Mouse (Mus musculus) spleen, postnatal 14 days (tissue): ENCODE data around the gene Tfap2e.

Experiments
- DNase-seq, 2 experiments: peaks; one replicate each; pipeline ENCODE4 v3.0.0; 2021 to 2022; ENCODE audit warnings: low spot score in 2 of 2

The Tfap2e gene

DNA sequence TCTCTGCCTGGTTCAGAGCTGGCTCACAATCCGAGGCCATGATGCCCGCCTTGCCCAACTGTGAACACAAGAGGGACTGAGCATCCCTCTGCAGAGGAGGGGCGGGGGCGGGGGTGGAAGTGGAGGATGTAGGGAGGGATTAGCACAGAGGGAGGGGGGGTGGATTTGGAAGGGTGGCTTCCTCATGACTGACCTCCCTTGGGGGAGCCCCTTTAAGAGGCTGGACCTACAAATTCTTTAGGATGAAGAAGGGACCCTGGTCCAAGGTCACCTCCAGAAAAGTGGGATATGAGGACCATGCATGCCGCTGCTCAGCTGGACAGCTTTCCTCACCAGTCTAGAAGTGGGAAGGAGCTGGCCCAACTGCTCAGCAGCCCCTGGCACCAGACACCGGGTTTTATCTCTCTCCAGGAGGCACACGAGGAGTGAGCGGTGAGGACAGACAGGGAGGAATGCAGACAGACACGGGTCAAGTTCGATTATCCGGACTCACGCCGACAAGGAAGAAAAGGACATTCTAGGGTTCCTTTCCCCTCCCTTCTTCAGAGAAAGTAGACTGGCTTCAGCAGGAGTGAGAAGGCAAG is 16.1 kb upstream of the Tfap2e start:
- no peak for DNase-seq

GRCm38 (mm10) chr4:126751556-126752023 is 15.6 kb upstream of the Tfap2e start:
- no peak for DNase-seq

GRCm38 (mm10) chr4:126750863-126751555 is 15.0 kb upstream of the Tfap2e start:
- no peak for DNase-seq

DNA sequence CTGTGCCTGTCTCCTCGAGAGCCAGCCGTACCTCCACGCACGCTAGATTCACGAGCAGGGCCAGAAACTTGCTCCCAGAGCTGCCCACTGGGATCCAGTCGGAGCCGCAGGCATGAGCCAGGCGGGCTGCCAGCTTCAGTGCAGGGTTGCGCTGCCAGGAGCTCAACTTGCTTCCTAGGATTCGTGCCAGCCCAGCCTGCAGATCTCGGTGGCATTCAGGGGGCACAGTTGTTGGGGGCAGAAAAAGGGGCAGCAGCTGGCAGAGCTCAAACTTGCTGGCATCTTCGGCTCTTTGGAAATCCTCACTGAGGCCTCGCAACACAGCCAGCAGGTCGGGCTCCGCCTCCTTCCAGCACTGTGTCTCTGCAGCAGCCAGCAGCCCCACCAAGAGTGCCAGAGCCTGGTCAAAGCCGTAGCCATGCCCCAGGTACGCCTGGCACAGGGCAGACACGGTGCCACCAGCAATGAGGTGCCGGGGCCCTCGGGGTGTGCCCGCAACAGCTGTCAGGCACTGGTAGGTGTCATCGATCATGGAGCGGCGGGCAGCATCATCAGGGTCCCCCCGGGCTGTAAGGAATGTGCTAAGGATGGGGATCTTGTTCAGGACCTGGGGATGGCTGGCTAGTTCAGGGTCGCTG is 14.1 kb upstream of the Tfap2e start:
- no peak for DNase-seq

GRCm38 (mm10) chr4:126749553-126749952 is 13.5 kb upstream of the Tfap2e start:
- DNase-seq: no peak

- DNase-seq: no peak
Observed at GRCm38 (mm10) chr4:126748381-126748780, 12.3 kb upstream of the Tfap2e start.

DNA sequence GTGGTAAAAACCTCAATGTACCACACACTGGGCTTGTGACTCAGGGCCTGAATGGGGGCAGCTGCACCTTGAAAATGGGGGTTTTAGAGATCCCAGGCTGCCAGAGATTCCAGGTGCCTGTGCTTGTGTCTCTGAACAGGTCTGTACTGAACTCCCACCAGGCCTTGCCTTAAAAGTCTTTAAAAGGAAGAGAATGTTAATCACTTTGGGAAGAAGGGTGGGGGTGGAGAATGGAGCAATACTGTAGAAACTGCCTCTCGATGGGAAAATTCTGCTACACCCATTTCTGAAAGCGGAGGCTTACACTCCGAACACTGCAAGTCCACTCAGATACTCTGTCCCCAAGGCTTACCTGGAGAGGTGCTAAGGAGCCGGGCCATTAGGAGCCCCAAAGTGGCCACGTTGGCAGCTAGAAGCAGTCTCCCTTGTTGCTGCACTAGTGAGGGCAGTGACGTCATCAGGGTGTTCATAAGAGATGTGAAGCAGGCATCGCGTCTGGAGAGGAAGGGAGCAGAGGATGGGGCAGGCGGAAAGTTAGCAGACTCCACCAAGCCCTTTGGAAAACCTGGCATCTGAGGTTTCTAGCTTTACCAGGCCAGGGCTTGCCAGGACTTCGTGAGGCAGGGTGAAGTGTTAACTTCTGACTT is 10.3 kb upstream of the Tfap2e start:
- DNase-seq: no peak

DNA sequence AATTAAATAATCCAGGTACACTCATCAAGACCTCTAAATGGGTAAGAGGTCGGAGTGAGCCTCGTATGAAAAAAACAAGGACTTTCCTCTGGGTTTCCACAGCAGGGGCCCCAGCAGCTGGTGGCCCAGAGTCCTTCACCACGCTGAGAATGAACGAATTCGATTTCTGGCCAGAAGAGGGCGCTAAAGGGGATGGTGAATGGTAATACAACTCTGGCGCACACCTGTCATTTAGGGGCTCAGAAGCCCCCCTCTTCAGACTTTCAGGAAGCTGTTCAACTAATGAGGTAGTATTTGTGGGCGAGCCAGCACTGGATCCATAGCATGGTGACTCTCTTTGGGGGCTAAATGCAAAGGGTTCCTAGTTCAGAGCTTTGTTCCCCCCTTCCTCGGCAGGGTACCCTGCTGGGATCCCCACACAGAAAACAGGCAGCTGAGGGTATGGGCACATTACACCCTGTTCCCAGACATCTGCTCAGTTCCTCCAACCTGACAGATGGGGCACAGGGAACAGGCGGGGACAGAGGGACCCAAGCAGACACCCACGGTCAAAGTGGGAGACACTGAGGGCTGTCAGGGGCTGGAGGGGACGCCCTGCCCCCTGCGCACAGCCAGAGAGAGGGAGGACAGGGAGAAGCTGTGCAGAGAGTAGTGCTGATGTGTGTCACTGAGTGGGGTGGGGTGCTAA is 9.6 kb upstream of the Tfap2e start:
- peak in 1 of 2 experiments; percentile 61 for DNase-seq

- no peak for DNase-seq
Observed at GRCm38 (mm10) chr4:126744831-126745230, 8.8 kb upstream of the Tfap2e start.

DNA sequence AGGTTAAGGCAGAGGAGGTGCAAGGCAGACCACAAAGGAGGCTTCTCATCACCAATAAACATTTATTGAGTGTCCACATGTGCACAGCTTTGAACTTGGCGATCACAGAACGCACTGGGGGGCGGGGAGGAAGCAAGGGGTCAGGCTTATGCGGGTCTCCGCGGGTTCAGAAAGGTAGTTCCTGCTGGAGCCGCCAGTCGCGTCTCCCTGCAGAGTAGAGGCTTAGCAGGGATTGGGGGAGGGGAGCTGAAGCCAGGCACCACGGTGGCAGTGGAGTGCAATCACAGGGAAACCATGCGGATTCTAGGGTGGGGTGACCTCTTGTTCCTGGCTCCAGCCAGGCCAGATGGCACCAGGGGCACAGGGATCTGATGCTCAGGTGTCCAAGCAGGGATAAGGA is 7.7 kb upstream of the Tfap2e start:
- no peak for DNase-seq

DNA sequence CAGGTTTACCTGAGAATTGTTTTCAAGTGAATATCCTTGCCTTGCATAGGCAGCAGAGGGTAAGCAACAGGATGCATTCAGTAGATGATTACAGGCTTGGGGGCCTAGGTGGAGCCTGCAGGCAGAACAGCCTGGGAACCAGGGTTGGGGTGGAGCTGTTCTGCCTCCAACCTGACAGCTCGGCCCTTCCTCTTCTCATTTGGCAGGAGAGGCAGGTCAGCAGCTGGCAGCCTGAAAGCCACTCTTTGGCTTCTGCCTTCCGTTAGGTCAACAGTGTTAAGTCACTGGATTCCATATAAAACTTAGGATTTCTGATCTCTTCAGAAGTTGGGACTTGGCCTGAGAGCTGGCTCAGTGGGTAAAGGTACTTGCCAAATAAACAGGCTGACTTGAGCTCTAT is 6.9 kb upstream of the Tfap2e start:
- DNase-seq: no peak

GRCm38 (mm10) chr4:126741448-126741847 is 5.4 kb upstream of the Tfap2e start:
- DNase-seq: peak; percentile 47 to 65

GRCm38 (mm10) chr4:126739966-126740676 is 4.1 kb upstream of the Tfap2e start:
- no peak for DNase-seq

- no peak for DNase-seq
Observed at GRCm38 (mm10) chr4:126735382-126736000, 549 bp downstream of the Tfap2e start.

DNA sequence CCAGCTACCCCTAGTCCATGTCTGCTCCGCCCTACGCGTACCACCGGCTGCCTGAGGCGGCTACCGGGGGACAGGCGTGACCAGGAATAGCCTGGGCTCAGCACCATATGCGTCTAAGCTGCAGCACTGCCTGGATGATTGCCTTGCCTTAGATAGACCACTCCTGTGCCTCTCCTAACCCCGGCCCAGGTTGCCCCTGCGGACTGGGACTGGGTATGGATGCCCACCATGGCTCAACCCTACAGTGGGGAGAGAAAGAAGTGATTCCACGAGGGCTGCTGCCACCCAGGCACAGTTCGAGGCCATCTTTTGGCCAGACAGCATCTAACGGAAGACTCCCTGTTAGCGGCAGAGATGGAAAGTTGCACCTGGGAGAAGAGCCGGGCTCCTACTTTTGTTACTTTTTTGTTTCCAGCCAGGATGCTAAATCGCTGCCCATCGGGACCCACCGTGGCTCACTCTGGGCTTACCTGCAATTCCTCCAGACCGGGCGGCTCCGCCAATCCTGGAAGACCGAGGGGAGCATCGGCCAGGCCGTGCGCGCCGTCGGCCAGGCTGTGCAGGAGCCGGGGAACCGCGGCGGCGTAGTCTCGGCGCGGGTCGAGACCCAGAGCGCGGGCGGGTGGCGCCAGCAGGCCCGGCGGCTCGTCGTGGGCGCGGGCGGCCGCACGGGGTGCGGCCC is 1.2 kb downstream of the Tfap2e start:
- DNase-seq: no peak

DNA sequence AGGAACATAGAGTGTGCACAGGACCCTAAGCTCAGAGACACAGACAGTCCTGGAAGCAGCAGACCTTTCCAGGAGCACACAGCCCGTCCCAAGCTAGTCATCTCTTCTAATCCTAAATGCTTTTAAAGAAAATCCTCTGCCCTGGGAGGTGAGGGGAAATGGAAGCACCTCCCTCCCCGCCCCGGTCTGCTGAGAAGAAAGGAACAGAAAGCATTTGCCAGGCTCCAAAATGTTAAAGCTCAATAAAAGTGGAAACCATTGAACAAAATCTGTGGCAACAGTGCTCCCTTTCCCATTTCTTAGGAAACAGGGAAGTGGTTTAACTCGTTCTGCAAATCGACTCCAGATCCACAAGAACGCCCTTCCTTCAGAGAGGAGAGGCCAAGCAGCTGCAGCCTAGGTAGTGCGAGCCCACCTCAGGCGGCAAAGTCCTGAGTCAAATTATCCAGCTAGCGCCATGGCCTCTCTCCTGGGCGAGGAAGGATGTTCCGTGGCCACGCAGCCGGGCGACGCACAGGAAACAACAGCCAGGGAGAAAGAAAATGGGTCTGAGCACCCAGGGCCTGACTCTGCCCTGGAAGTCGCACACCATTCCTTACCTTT is 1.9 kb downstream of the Tfap2e start:
- DNase-seq: no peak

DNA sequence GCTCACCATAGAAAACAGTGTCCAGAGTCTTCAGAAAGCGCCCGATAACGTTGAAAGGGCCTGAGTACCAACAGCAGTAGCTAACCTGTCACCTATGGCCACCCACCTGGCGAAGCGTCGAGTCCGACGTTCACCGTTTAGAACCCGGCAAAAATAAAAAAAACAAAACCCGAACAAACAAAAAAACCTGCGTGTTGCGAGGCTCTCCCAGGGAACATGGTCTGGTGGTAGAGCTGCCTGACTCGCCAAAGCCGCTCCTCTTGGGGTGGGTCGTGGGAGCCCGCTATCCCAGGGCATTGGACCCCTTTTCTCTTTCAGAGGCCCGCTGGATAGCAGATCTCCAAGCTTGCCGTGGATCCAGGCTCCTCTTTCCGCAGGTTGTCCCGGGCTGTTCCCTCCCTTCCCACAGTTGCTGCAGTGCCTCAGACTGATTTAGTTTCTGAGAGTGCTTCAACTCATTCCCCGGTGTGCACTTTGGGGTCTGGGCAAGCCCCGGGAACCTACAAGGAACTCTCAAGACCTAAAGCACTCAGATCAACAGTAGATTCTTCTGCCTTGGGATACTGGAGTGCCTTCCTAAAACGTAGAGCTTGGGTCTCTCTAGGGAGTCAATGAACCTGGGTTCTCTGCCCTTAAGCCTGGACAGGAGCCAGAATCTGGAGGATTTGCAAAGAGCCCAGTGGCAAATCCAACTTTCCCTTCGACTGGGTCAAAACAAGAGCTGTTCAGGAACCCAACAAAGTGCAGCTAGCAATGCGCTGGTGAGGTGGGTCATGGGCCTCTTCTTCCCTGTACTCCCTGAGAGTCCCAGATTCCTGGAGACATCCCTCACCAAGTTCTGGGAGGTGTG is 3.3 kb downstream of the Tfap2e start:
- DNase-seq: no peak

GRCm38 (mm10) chr4:126732111-126732510 is 3.9 kb downstream of the Tfap2e start:
- no peak for DNase-seq

- DNase-seq: no peak
Observed at GRCm38 (mm10) chr4:126707439-126707826, 28.6 kb downstream of the Tfap2e start.
